Mouse (Mus musculus) spleen, postnatal 14 days (tissue): ENCODE results near the gene Slc25a42.

Experiments used
- DNase-seq, 2 experiments: peaks; one replicate each; pipeline ENCODE4 v3.0.0; 2021 to 2022; ENCODE audit warnings: low spot score in 2 of 2

The Slc25a42 gene

DNA sequence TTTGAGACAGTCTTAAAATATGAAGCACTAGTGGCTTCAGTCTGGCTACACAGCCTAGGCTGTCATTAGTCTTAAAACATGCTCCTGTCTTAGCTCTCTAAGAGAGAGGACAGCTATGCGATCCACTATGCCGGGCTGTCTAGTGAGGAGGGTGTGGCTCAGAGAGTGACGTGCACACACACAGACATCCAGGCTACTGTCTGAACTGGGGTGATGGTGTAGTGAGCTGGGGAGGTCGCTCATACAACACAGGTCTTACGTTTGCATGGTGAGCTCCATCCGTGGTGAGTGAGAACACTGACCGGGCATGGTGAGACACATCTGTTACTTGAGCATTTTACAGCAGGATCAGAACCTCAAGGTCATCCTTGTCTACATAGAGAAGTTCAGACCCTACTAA is 40.9 kb downstream of the Slc25a42 start:
- DNase-seq, result no peak

- no peak for DNase-seq
These were observed 41.4 kb downstream of the Slc25a42 start for GRCm38 (mm10) chr8:70170748-70171147.

GRCm38 (mm10) chr8:70170116-70170515 is 42.0 kb downstream of the Slc25a42 start:
- DNase-seq, result no peak

GRCm38 (mm10) chr8:70166504-70167110 is 45.5 kb downstream of the Slc25a42 start:
- DNase-seq, result peak; percentile 47 to 75

GRCm38 (mm10) chr8:70163316-70163715 is 48.8 kb downstream of the Slc25a42 start:
- DNase-seq, result no peak

- DNase-seq, result peak in 1 of 2 experiments; percentile 39
These were observed 52.1 kb downstream of the Slc25a42 start for GRCm38 (mm10) chr8:70160015-70160414.

- DNase-seq, result no peak
These were observed 52.9 kb downstream of the Slc25a42 start for GRCm38 (mm10) chr8:70159211-70159610.

GRCm38 (mm10) chr8:70158069-70158853 is 53.8 kb downstream of the Slc25a42 start:
- DNase-seq, result peak; percentile 52 to 71

DNA sequence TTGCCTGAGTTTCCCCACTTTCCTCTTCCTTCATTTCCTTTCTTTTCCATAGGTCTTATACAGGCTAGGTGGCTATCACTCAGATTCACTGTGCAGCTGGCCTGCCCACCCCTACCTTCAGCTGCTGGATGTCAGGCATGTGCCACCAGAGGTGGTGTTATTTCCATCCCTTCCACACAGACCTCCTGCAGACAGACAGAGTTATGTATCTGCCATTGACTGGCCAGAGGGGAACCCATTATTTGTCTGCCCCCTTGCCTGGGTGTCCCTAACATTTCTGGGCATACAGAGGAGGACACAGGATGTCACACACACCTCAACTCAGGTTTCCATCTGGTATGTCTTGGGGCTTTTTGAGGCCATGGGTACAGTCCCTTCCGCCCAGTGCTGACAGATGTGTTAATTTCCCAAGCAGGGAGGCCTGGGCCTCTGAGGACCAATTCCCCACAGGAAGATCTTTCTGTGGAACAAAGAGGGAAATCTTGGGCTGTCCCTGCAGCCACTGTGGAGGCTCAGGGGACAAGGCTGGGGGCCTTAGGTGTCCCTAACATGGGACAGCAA is 54.8 kb downstream of the Slc25a42 start:
- DNase-seq, result no peak

- peak; percentile 59 to 66 for DNase-seq
These were observed 59.4 kb downstream of the Slc25a42 start for GRCm38 (mm10) chr8:70152537-70153257.

DNA sequence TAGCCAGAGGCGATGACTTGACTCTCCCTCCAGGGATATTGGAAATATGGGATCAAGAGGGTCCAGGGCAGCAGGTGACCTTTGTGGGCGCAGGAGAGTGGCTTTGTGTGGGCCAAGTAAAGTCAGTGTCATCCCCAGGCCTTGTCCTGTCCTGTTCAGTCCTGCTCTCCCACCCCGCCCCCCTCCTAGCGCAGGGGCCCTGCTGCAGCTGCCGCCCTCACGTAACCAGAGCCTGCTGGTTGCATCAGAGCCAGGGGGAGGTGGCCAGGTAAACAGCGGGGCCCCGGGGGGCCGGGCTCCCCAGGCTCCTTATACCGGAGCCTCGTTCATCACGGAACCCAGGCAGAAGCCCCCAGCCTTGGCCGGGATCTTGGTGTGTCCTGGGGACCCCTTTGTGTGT is 61.9 kb downstream of the Slc25a42 start:
- no peak for DNase-seq

DNA sequence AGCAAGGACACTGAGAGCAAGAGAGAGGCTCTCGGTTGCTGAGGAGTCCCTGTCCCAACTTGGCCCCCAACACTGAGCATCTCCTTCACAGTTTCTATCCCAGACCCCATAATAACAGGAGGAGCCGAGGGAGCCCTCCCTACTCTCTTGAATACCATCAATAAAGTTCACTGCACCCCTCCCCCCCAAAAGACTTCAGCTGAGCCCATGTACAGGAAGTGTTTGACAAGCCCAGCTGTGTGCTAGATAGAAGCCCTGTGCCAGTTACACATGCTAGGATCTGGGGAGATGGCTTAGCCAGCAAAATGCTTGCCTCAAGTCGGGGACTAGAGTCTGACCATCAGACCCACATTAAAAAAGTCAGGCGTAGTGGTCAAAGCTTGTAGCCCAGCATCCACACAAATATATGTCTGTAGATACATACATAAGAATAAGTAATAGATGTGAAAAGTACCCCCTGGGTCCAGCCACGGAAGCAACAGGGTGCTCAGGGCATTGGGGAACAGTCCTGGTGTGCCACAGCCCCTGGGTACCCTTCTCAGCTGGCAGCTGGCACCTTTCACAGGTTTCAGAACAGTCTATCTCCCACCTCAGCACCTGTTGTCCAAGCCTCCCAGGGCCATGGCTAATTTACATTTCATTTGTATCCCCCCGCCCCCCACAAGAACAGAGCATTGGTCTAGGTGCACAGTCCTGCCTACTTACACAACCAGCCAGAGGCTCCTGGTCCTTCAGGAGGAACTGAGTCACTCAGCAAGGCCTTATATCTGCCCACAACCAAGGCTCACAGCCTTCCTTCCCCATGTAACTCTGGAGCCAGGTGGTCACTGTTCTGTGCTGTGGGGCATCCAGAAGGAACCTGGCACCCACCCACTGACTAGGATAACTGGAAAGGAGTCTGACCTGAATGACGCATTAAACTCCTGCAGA is 64.2 kb downstream of the Slc25a42 start:
- DNase-seq, result no peak

- no peak for DNase-seq
These were observed 72.1 kb downstream of the Slc25a42 start for GRCm38 (mm10) chr8:70139981-70140380.

DNA sequence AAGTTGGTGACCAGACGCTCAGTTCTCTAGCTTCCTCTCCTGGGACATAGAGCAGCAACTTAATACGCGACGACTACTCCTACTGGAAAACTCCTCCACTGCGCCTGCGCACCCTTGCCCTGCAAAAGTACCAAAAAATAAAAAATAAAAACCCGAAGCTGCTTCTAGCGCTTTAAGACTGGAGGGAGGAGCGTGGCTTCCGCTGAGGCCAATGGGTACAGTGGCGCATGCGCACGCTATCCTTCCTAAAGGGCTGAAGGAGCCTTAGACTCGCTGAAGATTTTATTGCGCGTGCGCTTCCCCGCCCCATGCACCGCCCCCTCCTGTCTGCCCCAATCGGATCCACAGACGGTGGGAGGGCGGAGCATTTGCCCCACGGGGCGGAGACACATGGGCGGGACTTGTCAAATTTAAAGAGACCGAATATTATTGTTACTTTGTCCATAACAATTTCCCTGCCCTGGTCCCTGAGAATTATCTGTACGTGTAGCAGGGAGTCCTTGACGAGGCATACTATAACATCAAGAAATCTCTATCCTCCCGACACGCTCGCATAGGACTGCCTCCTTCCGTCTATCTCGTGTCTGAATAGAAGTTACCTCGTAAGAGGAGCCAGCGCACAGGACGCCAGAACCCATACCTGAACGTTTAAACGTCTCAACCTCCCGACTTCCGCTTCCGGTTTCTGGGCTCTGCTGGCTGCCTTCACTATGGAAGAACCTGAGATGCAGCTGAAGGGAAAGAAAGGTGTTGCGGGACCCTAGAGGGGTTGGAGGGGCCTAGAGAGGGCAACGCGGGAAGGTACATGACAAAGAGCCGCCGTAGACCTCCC is 72.9 kb downstream of the Slc25a42 start, which contains the start of the genes Rfxank, Borcs8 and Mef2b:
TSS of gene Rfxank (minus strand) at position 129 of the 832 bp plus-strand sequence.
TSS of gene Borcs8 (plus strand) at position 474 of the 832 bp plus-strand sequence.
TSS of gene Mef2b (plus strand) at position 686 of the 832 bp plus-strand sequence.
- DNase-seq, result peak; percentile 97 to 98

DNA sequence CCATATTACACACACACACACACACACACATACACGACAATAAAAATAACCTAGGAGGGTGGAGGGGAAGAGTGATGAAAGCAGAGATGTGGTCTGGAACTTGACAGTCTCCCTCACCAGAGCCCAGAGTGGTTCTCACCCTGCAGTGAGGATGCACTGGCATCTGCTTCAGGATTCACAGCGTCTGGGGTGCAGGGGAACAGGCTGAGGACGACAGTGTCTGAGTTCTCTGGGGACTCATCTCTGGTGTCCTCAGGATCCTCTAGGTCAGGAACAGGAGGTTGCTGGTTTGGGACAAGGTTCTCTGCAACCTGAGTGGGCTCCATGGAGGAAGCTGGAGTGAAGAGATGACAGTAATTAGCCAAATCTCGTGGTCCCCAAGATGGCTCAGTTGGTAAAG is 74.2 kb downstream of the Slc25a42 start:
- DNase-seq, result no peak

DNA sequence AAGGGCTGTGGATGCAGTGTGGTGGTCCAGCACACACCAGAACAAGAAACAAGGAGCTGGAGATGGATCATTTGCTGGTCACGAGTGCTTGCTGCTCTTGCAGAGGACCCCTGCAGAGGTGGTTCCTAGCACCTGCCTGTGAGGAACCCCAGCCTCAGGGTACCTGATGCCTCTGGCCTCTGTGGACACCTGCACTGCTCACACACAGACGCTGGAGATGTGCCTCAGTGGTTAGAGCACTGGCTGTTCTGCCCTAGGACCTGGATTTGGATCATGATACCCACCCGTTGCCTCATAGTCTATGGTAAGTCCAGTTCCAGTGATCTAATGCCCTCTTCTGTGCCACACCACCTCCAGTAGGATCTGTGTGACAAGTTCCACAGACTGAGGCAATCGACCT is 75.5 kb downstream of the Slc25a42 start:
- no peak for DNase-seq

DNA sequence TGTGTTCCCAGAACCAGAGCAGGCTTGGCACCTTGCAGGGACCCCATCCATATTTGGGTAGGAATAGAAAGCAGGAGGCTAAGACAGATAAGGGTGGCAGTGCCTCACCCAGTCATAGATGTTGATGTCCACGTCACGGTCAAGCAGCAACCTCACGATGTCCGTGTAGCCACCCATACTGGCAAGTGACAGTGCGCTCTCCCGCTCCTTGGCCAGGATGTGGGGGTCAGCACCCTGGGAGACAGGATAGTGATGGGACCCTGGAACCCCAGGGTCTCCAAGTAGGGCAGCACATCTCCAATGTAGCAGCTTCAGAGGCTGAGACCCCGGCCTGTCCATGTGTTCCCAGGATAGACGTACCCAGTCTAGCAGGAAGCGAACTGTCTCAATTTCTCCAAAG is 77.2 kb downstream of the Slc25a42 start:
- DNase-seq, result no peak
